ENCODE assay signal across 9 mouse cellular contexts in the genomic region with DNA sequence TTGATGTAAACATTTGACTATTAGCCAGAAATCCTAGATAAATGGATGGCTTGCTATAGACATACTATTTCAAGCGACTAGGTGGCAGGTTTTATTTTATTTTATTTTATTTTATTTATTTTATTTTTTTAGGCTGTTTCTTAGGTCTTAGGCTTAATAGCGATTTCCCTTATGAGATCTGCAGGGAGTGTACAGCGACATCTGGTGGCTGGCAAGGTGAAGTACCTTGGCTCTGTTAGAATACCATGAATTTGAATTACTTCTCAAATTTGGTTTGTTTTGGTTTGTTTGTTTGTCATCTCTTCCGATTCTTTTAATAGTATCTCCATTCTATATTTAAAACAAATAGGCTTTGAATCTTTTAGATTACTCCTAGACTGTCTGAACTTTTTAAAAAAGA. TPM values are rescaled to one million over a fixed set of nuclear protein-coding genes. Genes with fewer than 3 reads are reported as not detected.
A peak's percentile ranks its signal among the peaks of the same experiment; 100 is the strongest.
DNase-seq lines count a peak whose midpoint lies in the region; ATAC-seq and TF ChIP-seq lines count a peak whose summit lies in the region.
"Had no signal": no experiment of that assay in that cellular context is flagged by ENCODE, and none has a peak within 500 bp of the region (broad histone marks: within the 10 kb centered on the region; RNA-seq: fewer than 3 reads in every experiment).

No protein-coding gene starts in this region.

- ATAC-seq in kidney, postnatal 0 days (replicated peaks; ENCODE audit: low FRiP score, low read depth), result no peak
- no peak for ATAC-seq in lung, embryonic 14.5 days (ENCODE audit: insufficient read depth)

- H3K27me3 ChIP-seq in kidney, postnatal 0 days (ENCODE audit: insufficient read depth, low read length), result no peaks in the 10 kb centered on the region
- H3K27me3 ChIP-seq in lung, embryonic 14.5 days (ENCODE audit: insufficient read depth, low read length), result no peaks in the 10 kb centered on the region
- H3K27me3 ChIP-seq: heart, embryonic 13.5 days had no signal

- H3K4me2 ChIP-seq in kidney, postnatal 0 days (ENCODE audit: low read length), result no peak overlapping the region
- no peak overlapping the region for H3K4me2 ChIP-seq in lung, embryonic 14.5 days
- H3K4me2 ChIP-seq: heart, embryonic 13.5 days had no signal

- WGBS in kidney, postnatal 0 days, result 1% methylated on average over 4 of the region's 4 CpGs
- WGBS in lung, embryonic 14.5 days, result 3% methylated on average over 4 of the region's 4 CpGs

- no peak overlapping the region for H3K27ac ChIP-seq in kidney, postnatal 0 days
- no peak overlapping the region for H3K27ac ChIP-seq in lung, embryonic 14.5 days (ENCODE audit: low read depth)
- H3K27ac ChIP-seq: heart, embryonic 13.5 days had no signal

- no peaks in the 10 kb centered on the region for H3K9me3 ChIP-seq in kidney, postnatal 0 days (replicated peaks; ENCODE audit: low read length)
- H3K9me3 ChIP-seq in lung, embryonic 14.5 days (ENCODE audit: low read depth, low read length), result no peaks in the 10 kb centered on the region
- H3K9me3 ChIP-seq: heart, embryonic 13.5 days had no signal

- H3K4me1 ChIP-seq in kidney, postnatal 0 days (replicated peaks; ENCODE audit: insufficient read depth, low read length), result 0 out of 2 replicates have a peak, but pooled peaks cover 2% of the 10 kb centered on the region
- H3K4me1 ChIP-seq in lung, embryonic 14.5 days (ENCODE audit: insufficient read depth), result no peaks in the 10 kb centered on the region

- TF ChIP-seq CTCF in kidney, postnatal 0 days (IDR thresholded peaks at IDR 0.05; ENCODE audit: low read depth), result peak; percentile 79
- peak; percentile 87 for TF ChIP-seq CTCF in lung, embryonic 14.5 days (IDR thresholded peaks at IDR 0.05; ENCODE audit: low read depth)

- peak; percentile 19 to 27 for DNase-seq in cerebellum, adult 18-20 months
- DNase-seq in cerebellum, adult 11-12 months, result no peak
- peak; percentile 77 for DNase-seq in kidney, postnatal 0 days (ENCODE audit: low spot score)
- DNase-seq in kidney, adult 11 months, result no peak
- peak; percentile 75 to 78 for DNase-seq in B cell, adult 2 months
- DNase-seq in cerebellum, postnatal 25 days, result peak; percentile 21 to 58
- peak; percentile 82 for DNase-seq in lung, embryonic 14.5 days
- peak; percentile 80 for DNase-seq in thymus, postnatal 4 days

- no peak overlapping the region for H3K9ac ChIP-seq in kidney, postnatal 0 days (ENCODE audit: low read depth, low read length)
- no peak overlapping the region for H3K9ac ChIP-seq in lung, embryonic 14.5 days
- H3K9ac ChIP-seq: heart, embryonic 13.5 days had no signal

- no peaks in the 10 kb centered on the region for H3K36me3 ChIP-seq in kidney, postnatal 0 days (ENCODE audit: insufficient read depth, low read length)
- no peaks in the 10 kb centered on the region for H3K36me3 ChIP-seq in lung, embryonic 14.5 days (ENCODE audit: insufficient read depth)
- H3K36me3 ChIP-seq: heart, embryonic 13.5 days had no signal

- no peak overlapping the region for H3K4me3 ChIP-seq in kidney, postnatal 0 days (replicated peaks; ENCODE audit: low read depth, low read length)
- H3K4me3 ChIP-seq in lung, embryonic 14.5 days (ENCODE audit: low read depth, low read length), result no peak overlapping the region
- H3K4me3 ChIP-seq: heart, embryonic 13.5 days had no signal

RNA-seq across cellular contexts. Expression of gene Chrna9, which starts 23.9 kb away (rescaled TPM):
- 0.13 and 0.19 TPM in 2 replicates for polyA plus RNA-seq in kidney, postnatal 0 days (2015; fragmentation: Nextera tagmentation; extraction: Ambion mirVana)
- polyA plus RNA-seq in lung, embryonic 14.5 days (2014; fragmentation: Nextera tagmentation; extraction: Ambion mirVana), result not detected in 2 replicates
- polyA plus RNA-seq: heart, embryonic 13.5 days had no signal

RNA-seq across cellular contexts. Expression of gene 9130230L23Rik, which starts 45.5 kb away (rescaled TPM):
- polyA plus RNA-seq in kidney, postnatal 0 days (2015; fragmentation: Nextera tagmentation; extraction: Ambion mirVana), result 0.33 and 0.47 TPM in 2 replicates
- polyA plus RNA-seq in lung, embryonic 14.5 days (2014; fragmentation: Nextera tagmentation; extraction: Ambion mirVana), result 1.0 and 1.5 TPM in 2 replicates
- polyA plus RNA-seq: heart, embryonic 13.5 days had no signal

Comparison
In these comparisons a context has a peak if more than half of its experiments do, and no peak if none do; other contexts are left out.
1. DNase-seq: peak in cerebellum, adult 18-20 months (2 of 2), kidney, postnatal 0 days (single experiment), B cell, adult 2 months (2 of 2), cerebellum, postnatal 25 days (2 of 2), lung, embryonic 14.5 days (single experiment) and thymus, postnatal 4 days (single experiment); none in cerebellum, adult 11-12 months (single experiment) and kidney, adult 11 months (single experiment).